ENCODE assay signal across 17 mouse cellular contexts in genomic region chr14:46487551-46487950, GRCm38 (mm10).
"Had no signal": no experiment of that assay in that cellular context is flagged by ENCODE, and none has a peak within 500 bp of the region (broad histone marks: within the 10 kb centered on the region; RNA-seq: fewer than 3 reads in every experiment).

No protein-coding gene starts in this region.

- ATAC-seq: lung, postnatal 0 days; midbrain, embryonic 13.5 days; midbrain, embryonic 15.5 days had no signal

- H3K4me2 ChIP-seq: lung, embryonic 15.5 days; midbrain, embryonic 11.5 days; midbrain, embryonic 13.5 days; midbrain, embryonic 15.5 days; neural tube, embryonic 12.5 days; stomach, embryonic 15.5 days had no signal

- H3K27me3 ChIP-seq: lung, embryonic 15.5 days; megakaryocyte, embryonic 14.5 days; midbrain, embryonic 13.5 days; midbrain, embryonic 15.5 days; neural tube, embryonic 12.5 days; stomach, embryonic 15.5 days had no signal

- H3K27ac ChIP-seq: lung, embryonic 15.5 days; macrophage; midbrain, embryonic 13.5 days; midbrain, embryonic 15.5 days; neural tube, embryonic 12.5 days; stomach, embryonic 15.5 days; stomach, postnatal 0 days had no signal

- DNase-seq: lung, adult 2 months; lung, postnatal 14 days; lung, postnatal 36 days; right cerebral cortex, postnatal 14 days; thymus, adult 2 months; thymus, postnatal 25 days; thymus, postnatal 4 days had no signal

- H3K4me3 ChIP-seq: lung, embryonic 15.5 days; megakaryocyte, embryonic 14.5 days; midbrain, embryonic 13.5 days; midbrain, embryonic 15.5 days; neural tube, embryonic 12.5 days; stomach, embryonic 15.5 days had no signal

- H3K36me3 ChIP-seq: lung, embryonic 15.5 days; midbrain, embryonic 13.5 days; midbrain, embryonic 15.5 days; neural tube, embryonic 12.5 days; stomach, embryonic 15.5 days had no signal

- H3K4me1 ChIP-seq: megakaryocyte, embryonic 14.5 days; midbrain, embryonic 13.5 days; midbrain, embryonic 15.5 days; neural tube, embryonic 12.5 days; stomach, embryonic 15.5 days had no signal

- H3K9me3 ChIP-seq: lung, embryonic 15.5 days; midbrain, embryonic 13.5 days; midbrain, embryonic 15.5 days; neural tube, embryonic 12.5 days; stomach, embryonic 15.5 days had no signal

- H3K9ac ChIP-seq: lung, embryonic 15.5 days; midbrain, embryonic 13.5 days; midbrain, embryonic 15.5 days; neural tube, embryonic 12.5 days; stomach, embryonic 15.5 days had no signal
